Mouse (Mus musculus) skeletal muscle tissue, adult 2 months (tissue): ENCODE results near the gene Pzp.

Experiments
- DNase-seq: peaks from one replicate; pipeline ENCODE4 v3.0.0-alpha.2; 2012; ENCODE audit warnings: low read depth, low spot score

The Pzp gene

DNA sequence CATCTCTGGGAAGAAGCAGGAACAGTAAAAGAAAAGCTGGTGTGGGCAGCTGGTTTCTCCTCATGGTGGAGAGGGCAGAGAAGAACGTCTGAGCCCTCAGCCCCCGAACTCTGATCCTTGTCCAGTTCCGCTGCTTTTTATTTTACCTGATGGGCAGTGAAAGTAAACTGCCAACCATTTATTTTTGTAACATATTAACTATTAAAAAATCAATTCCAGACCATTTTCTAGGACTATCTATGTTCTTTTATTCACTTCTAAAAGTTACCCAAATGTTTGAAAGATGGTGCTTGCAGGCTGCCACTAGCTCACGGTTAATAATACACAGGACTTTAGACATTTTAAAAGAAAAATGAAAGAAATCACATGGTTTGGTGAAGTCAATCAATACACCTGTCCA, at the start of gene Pzp:
Gene Pzp (minus strand): TSS at position 120 of the 400 bp plus-strand sequence.
- DNase-seq: no peak

DNA sequence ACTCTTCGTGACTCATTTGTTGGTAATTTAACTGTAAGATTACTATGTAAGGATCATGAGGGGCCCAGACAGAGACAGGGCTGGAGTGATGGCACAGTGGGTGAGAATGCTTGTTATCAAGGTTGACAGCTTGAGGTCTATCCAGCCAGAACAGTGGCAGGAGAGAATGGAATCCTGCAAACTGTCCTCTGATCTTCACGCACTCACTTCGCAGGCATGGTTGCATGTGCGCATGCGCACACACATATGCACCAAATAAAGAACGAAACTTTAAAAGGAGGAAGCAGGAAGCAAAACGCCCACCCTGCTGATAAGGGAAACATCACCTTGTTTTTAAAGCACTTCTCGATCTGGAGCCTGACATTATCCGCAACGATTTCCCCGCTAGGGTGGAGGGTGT, 40.1 kb upstream of the Pzp start:
- DNase-seq: no peak

DNA sequence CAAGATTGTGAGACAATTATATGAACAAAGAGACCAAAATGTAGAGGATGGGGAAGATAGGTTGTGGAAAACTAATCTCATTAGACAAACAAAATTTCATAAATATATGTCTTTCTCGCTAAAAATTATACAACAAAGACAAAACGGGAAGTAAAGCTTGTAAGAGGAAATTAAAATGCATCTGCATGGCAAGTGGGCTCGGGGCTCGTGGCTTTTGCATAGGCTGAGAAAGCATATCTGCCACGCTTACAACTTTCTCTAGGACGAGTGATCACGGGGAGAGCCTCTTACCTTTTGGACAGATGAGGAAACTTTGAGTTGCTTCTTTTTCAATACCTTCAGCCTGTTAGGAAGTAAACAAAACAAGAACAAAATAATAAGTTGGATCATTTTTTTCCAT, 27.5 kb upstream of the Pzp start:
- no peak for DNase-seq

DNA sequence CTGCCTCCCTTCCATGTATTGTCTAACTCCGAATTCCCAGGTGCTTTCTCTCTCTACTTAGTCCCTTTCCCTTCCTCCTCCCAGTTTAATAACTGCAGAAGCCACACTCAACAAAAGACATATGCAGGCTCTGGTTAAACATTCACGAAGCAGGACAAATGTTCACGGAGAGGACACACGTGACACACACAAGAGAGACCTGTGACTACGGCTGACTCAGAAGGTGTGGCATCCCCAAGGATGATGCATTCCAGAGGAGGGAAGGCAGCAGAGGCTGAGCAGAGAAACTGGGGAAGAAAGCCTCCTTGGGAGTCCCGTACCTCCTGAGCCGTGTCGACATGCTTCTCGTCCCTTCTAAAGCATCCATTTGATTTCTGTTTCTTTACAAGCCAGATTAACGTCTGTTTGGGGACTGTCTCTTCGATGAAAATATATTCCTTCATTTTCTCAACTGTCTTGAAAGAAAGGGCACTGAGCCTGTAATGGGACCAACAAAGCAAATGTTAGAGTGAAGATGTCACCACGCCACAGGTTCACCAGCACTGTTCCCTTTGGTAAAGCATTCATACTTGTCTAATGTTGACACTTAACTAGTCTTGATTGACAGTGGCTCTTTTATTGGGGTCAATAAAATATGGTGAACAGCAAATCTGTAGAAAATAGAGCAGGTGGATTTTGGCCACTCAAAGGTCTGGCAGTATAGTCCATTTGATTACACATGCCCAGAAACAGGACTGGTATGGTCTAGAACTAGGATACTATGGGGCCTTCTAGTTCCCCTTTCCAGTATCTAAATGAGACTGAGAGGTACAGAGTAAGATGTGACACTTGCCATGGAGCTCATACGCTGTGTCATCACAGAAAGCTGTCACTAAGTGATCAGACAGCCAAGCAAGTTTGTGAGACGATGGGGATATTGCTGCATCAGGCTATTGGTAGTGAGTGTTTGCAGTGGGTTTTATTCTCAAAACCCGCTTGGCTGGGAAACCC, 23.2 kb upstream of the Pzp start:
- DNase-seq: no peak

DNA sequence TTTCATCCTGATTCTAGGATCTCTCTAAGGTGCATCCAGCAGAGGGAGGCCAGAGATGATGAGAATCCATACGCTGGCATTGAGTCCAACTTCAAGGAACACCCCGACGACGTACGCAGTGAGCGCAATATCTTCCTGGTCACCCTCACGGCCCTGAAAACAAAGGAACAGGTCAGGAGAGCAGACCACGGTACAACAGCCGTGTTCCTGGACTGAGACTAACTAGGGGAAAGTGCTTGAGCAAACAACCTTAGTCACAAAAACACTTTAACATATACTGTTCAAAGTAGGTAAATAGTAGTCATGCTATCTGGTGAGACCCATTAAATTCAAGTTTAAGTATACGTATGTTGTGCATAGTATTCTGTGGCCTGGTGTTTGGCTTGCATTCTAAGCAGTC, 22.0 kb upstream of the Pzp start:
- no peak for DNase-seq

DNA sequence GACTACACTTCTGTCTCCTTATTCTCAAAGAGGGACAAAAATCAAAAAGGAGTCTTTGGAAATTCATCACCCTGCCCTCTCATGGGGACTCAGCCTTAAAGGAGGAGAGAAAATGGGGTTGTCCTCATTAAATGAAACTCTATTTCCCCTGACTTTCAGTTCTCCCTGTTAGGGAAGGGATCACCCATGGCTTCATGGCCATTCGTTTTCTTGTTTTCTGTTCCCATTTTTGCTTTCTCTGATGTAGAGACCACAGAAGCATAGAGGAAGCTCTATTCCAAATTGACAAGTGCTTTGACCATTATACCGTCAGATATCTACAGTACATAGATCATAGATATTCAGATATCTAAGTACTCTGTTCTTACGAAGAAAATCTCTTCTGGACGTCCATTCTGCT, 18.9 kb upstream of the Pzp start:
- no peak for DNase-seq

DNA sequence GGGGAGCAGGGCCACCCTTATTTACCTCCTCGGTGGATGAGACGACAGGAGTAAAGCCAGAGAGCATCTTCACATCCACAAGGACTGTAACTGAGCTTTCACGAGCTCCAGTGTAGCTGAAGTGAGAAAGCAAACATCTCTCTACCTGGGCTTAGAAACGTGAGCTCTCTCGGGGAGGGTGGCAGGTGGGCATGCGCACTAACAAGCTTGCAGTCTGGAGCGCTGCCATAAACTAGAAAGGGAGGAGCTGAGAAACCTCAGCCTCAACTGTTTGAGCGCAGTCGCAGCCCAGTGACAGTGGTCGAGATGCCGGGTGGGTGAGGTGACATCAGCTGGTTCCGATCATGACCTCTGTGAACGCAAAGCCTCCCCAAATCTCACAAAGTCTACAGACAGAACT, 16.7 kb upstream of the Pzp start:
- no peak for DNase-seq

DNA sequence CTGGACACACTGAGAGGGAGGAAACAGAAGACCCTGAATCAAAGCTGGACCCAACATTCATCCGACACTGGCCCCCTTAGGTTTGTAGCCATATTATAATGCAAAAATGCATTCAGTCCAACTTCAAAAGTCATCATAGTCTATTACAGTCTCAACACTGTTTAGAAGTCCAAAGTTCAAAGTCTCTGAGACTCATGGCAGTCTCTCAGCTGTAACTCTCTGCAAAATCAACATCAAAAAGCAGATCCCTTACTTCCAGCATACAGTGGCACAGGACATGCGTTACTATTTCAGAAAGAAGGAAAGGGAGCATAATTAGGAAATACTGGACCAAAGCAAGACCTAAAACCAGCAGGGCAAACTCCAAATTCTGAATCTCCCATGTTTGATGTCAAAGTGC, 8.7 kb upstream of the Pzp start:
- no peak for DNase-seq

DNA sequence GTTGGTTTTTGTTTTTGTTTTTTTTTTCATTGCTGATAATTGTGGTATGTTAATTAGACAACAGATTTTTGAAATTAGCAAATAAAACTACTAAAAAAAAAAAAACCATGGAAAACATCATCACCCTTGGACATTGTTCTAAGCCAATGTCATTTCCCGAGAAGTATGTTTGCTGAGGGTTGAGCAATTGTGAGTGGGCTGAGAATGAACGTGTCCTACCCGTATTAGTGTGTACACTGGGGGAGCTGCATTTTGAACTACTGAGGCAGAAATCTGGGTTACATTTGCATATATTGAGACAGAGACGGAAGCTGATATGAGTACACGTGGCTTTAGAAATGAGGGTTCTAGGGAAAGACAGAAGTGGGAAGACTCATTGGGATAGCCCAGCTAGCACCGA, 6.8 kb upstream of the Pzp start:
- DNase-seq: no peak

DNA sequence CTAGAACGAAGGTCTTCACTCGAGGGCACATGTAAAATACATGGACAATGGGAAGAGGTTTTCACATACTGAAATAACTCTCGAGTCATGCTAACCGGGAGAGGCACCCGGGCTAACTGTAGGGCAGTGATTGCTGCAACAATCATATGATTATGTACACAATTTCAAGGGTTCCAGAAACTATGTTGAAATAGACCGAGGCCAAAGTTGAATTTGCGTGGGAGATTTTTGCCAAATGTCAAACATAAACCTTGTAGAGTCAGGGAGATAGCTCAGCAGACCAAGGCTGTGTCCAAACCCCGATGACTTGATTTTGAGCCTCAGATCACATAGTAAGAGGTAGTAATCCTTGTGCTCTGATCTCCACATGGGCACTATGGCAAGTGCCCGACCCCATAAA, 6.2 kb upstream of the Pzp start:
- DNase-seq: no peak

DNA sequence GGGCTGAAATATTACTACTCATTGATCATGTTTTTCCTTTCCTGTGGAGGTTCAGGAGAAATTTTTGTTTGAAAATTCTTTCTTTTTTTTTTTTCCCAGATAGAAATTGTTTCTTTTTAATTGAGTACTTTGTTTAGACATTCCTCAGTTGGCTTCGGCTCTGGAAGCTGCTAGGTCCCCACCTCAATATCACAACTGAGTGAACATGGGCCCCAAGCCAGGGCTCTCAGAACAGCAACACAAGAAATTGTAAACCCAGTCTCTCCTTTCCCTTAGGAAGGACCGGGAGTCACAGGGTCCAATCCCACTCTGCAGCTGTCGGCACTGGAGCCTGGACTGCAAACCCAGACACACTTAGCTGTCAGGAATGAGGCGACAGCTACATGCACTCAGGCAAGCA, 2.0 kb upstream of the Pzp start:
- DNase-seq: no peak

DNA sequence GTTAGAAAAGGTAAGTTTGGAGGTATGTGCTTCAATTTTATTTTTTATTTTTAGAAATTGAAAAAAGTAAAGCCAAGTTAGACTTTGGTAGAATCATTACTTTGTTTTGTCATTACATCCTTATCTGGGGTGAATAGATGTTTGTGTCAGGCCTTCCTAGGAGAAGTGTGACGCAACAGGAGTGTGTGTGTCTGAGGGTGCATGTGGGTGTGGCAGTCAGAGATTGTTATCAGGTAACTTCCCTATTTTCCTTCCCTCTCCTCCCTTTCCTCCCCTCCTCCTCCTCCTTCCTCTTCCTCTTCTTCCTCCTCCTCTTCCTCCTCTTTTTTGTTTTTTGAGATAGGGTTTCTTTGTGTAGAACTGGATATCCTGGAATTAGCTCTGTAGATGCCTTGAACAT, 590 bp upstream of the Pzp start:
- DNase-seq: no peak

DNA sequence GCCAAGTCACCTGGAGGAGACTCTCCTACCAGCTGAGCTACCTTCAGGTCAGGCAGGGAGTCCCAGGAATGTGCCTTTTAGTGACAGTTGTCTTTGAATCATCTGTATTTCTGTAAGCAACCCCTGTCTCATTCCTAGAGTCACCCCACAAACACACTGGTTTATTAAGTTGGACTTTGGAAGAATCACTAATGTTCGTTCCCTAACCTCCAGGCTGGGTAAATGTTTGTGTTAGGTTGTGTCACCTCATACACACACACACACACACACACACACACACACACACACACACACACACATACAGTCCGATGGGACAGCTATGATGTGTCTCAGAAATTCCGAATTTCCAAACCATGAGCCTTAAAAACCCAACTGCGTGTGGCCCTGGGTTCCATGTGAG, 719 bp downstream of the Pzp start:
- DNase-seq: no peak

DNA sequence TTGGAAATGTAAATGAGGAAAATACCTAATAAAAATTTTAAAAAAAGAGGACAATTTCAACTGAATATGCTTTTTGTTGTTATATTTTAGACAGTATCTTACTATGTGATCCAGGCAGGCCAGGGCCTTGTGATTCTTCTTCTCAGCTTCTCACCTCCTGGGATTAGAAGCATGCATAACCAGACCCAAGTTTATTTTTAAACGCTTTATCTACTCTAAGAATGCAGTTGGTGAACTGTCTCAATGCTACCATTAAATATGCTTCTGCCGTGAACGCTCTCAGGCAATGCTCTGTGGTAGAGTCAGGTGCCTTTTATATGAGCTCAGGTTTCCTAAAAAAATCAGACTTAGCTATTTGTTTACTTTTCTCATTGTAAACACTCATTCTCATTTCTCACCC, 3.2 kb downstream of the Pzp start:
- no peak for DNase-seq

DNA sequence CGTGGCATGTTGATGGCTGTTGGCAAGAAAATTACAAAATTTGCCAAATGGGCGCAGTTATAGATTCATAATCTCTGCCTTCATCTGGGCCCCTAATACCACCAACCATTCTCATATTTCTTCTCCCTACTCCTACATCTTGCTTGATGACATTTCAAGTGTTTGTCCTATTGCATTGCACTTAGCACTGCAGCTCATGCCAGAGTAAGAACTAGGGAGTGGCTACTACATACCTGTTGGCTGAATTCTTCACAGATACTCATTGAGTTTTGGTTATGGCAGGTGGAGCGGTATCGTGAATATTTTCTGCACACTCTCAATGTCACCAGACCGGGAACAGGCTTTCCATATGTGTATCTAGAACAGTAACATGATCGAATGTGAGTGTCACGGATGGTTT, 7.4 kb downstream of the Pzp start:
- DNase-seq: no peak

DNA sequence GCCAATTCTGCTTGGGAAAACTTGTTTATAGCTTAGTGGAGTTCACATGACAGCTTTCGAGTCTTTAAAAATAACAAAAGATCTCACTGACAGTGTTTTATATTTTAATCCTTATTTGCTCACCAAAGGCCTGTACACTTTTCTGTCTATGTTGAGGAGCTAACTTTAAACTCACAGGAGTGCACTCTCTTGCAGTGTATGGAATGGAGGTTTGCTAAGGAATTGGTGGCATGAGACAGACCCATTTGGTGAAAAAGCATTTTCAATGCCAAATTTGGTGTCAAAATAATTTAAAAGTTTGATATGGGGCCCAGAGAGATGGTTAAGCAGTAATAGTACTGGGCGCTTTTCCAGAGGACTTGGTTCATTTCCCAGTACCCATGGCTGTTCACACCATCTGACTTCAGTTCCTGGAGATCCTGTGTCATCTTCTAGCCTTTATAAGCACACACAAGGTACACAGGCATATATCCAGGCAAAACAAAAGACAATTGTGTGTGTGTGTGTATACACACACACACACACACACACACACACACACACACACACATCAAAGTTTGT, 20.8 kb downstream of the Pzp start:
- no peak for DNase-seq

DNA sequence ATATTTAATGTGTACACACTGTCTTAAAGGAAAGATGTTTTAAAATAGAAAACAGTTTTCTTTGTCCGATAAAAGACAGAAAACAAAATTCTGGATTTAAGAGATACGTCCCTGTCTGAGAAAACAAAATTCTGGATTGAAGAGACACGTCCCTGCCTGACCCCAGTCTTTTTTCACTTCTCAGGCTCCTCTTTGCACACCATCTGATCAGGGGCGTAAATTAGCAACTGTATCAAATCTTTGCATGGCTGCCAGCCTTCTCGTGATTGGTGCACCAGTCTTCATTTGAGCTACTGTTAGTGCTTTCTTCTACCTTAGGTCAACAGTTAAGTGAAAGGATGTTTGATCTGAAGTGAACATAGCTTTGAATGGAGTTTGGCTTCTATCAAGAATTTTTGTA, 21.8 kb downstream of the Pzp start:
- no peak for DNase-seq

DNA sequence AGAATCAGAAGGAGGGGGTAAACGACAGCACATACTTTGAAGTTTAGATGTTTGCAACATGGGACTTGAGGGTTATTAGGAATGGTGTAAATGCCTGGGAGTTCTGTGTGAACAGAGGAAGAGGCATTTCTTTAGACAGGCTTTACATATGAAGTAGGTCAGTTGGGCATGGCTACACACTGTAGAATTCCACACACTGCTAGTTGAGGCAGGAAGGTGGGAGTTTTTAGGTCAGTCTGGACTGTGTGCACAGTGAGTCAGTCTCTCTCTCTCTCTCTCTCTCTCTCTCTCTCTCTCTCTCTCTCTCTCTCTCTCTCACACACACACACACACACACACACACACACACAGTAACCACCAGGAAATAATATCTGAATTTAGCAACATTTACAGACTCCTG, 31.2 kb downstream of the Pzp start:
- no peak for DNase-seq

DNA sequence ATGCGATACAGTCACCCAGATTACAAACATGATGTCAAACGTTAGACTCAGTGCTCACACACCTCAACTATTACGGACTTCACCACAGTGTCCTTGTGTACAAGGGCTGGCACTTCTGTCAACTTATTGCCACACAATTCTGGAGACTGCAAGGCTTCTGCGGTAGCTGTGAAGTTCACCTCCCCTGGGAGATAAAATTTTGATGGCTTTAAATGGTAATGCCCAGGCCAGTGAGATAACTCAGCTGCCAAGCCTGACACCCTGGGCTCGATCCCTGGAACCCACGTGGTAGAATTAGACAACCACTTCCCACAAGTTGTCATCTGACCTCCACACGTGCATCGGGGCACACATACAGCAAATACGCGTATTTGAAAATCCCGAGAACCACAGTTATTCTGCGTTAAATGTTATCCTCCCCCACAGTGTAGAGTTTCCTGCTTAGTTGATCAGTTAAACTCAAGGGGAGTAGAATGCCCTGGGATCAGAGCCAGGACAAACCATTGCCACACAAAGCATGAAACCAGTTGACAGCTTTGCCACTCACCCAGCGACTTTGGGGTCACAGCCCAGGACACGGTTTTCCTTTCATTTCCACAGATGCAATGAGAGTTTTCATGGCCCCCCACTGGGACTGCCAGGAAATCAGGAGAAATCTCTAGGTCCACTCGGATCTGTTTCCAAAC, 31.7 kb downstream of the Pzp start:
- no peak for DNase-seq

DNA sequence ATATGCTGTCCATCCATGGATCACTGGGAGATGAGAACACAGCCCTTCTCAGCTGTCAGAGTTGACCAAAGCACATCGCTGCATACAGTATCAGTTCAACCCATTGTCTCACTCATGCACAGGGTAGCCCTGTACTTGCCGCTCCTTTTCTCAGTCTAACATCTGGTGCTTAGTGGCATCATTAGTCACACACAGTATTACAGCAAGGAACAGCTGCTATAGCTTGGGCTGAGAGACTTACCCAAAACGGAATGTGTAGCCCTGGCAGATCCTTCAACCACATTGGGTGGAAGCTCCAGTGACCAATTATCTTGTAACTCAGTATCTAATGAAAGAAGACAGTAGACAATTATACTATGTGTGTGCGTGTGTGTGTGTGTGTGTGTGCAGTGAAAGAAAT, 34.6 kb downstream of the Pzp start:
- DNase-seq: no peak

DNA sequence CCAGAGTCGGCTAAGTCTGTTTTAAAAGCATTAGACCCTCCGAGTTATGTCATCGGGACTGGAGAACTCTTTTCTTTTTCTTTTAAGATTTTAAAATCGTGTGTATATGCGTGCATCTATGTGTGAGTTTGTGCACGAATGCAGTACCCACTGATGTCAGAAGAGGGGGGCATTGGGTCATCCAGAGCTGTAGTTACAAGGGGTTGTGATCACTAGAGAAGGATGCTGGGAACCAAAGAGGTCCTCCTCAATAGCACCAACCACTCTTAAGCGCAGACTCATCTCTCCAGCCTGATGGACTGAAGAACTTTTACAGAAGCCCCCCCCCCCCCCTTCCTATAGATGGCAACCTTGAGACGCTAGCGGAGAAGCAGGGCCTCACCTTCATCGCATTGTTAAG, 36.4 kb downstream of the Pzp start:
- no peak for DNase-seq

DNA sequence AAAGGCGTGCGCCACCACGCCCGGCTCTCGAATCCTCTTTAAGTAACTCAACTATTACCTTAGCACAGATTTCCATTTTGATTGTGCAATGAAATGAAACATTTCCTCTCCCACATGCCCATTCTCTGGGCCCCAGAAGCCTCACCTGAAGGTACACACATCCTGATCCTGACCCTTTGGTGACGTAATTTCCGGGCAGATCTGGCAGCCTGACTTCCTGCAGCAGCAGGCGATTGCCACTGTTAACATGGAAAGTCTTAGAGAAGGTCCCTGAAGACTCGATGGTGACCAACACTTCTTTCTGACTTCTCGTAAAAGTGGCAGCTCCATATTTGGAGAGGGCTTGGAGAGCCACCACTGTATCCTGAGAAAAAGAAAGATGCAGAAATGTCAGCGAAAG, 38.8 kb downstream of the Pzp start:
- DNase-seq: no peak
